Mouse (Mus musculus): ENCODE data around the gene Scnm1.

GRCm38 (mm10) chr3:95173256-95173949 lies 39.6 kb upstream of the Scnm1 start:
- TF ChIP-seq EP300 (IDR thresholded peaks at IDR 0.05; ENCODE audit: insufficient read depth, low read depth, low read length) (no peak), POLR2A (IDR thresholded peaks at IDR 0.05; ENCODE audit: insufficient read depth, low read length) (no peak)

Measured in ES-Bruce4 (cell line).